Mouse (Mus musculus): ENCODE data around the gene Dph3. TPM values are rescaled to one million over a fixed set of nuclear protein-coding genes. Genes with fewer than 3 reads are reported as not detected.
"Not testable (repeated sequence)": the region's sequence is repeated elsewhere in the genome, so short reads cannot be mapped to it uniquely, and the experiment has no call there.

The Dph3 gene
- total RNA-seq (2021) = 10 to 100 TPM; 35.1 to 37.5 TPM

DNA sequence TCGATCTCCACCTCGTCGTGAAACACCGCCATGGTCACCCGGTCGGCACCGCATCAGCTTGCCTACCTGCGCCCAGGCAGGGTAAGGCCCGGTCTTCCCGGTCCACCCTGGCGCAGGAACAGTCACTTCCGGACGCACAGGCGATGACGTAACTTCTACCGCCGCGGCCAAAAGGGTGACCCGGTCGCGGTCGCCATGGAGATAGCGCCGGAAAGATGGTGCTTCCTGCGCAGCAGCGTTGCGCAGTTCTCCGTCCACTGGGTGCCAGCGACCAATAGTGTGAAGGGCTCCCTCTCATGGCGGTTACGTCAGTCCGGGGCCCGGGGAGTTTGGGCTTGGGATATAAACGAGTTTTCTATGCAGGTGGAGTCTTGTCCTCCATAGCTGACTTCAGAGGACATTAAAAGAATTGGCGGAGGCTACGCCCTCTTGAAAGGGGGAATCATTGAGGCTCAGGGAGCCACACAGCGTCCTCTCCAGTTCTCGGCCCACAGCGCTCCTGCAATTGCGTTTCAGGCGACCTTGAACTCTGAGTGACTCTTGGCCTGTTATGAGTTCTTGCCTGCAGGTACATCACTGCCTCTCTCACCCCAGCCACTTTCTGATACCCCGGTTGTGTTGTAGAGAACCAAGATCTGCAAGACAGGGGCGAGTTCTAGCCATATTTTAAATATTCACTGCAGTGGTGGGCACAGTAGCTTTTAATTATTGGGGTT, at the start of gene Dph3:
Gene Dph3, minus strand, starts transcription at position 244 of the 716 bp plus-strand sequence.
- peak; percentile 99 for DNase-seq

DNA sequence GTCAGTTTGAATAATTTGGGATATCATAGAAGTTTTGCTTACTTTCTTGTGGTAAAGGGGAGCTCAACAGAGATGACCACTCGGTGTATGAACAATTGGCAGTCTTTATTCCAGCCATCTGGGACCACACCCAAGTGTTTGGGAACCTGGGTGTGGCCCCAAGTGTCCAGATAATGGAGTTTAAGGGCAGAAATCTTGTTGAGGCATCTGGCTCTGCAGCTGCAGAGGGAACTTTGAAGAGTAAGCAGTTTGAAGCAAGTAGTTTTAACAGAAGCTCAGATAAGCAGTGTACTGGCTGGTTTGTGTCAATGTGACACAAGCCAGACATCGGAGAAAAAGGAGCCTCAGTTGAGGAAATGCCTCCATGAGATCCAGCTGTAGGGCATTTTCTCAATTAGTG, 48.8 kb upstream of the Dph3 start:
- DNase-seq = no peak

DNA sequence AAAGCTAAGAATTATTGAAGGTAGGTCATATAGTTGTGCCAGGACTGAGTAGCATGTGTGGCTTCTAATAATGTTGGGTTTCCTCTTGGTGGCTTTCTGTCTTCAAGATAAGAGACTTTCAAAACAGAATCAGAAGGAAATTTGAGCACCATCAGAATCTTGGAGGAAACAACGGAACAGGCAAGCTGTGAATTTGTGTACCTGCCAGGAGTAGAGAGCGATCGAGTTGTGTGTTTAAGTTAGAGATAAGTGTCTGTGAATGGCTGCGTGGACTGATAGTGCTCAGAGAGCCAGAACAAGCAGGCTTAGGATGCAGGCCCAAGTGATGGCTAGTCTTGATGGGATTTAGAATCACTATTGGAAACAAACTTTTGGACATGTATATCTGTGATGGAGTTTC, 46.3 kb upstream of the Dph3 start:
- DNase-seq = no peak

GRCm38 (mm10) chr14:32128409-32128808, 42.9 kb upstream of the Dph3 start:
- DNase-seq = no peak

DNA sequence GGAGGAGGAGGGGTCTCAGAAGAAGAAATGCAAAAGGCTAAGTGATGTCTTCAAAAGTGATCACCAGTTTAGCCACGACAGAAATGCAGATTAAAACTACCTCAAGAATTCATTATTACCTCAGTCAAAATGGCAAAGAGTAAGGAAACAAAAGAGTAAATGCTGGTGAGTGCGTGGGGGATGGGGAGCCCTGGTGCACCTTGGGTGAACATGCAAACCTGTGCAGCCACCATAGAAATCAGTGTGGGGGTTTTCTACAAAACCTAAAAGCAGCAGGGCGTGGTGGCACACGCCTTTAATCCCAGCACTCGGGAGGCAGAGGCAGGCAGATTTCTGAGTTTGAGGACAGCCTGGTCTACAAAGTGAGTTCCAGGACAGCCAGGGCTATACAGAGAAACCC, 39.7 kb upstream of the Dph3 start:
- DNase-seq = not testable (repeated sequence)

GRCm38 (mm10) chr14:32124261-32124660, 38.7 kb upstream of the Dph3 start:
- DNase-seq = no peak

GRCm38 (mm10) chr14:32121920-32122315, 36.4 kb upstream of the Dph3 start:
- DNase-seq = no peak

- DNase-seq = no peak
Measured at GRCm38 (mm10) chr14:32120940-32121919, 35.7 kb upstream of the Dph3 start.

GRCm38 (mm10) chr14:32112124-32112523, 26.6 kb upstream of the Dph3 start:
- DNase-seq = not testable (repeated sequence)

- no peak for DNase-seq
Measured at GRCm38 (mm10) chr14:32106911-32107310, 21.4 kb upstream of the Dph3 start.

GRCm38 (mm10) chr14:32105663-32106062, 20.1 kb upstream of the Dph3 start:
- no peak for DNase-seq

DNA sequence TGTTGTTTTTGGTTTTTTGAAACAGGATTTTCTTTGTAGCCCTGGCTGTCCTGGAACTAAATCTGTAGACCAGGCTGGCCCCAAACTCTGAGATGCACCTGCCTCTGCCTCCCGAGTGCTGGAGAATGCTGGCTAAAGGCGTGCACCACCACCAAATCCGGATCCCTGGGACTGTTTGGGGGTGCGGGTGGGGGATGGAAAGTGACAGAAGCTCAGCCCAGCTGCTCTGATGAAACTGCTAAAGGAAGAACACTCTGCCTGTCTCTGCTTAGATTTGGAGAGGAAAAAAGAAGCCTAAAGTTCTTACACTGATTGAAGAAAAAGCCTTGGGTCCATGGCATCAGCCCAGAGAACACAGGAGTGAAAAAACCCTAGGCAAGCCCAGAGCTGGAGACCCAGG, 18.0 kb upstream of the Dph3 start:
- peak; percentile 53 to 55 for DNase-seq

GRCm38 (mm10) chr14:32098951-32099350, 13.4 kb upstream of the Dph3 start:
- DNase-seq = no peak

- no peak for DNase-seq
Measured at GRCm38 (mm10) chr14:32097691-32098090, 12.2 kb upstream of the Dph3 start.

DNA sequence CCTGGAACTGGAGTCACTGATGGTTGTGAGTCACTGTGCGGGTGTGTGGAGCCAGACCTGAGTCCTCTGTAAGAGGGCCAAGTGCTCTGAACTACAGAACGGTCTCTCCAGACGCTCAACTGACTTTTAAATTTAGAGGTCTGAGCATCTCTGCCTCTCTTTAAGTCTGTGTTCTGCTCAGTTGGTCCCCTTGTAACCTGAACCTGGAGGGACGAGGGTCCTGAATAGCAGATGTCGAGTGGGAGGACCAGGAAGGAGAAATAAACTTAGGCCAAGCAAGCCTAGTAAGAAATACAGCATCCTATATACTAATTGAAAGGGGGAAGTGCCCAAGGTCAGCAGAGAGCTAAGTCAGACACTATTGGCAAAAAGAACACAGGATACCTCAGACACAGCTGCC, 11.2 kb upstream of the Dph3 start:
- no peak for DNase-seq

DNA sequence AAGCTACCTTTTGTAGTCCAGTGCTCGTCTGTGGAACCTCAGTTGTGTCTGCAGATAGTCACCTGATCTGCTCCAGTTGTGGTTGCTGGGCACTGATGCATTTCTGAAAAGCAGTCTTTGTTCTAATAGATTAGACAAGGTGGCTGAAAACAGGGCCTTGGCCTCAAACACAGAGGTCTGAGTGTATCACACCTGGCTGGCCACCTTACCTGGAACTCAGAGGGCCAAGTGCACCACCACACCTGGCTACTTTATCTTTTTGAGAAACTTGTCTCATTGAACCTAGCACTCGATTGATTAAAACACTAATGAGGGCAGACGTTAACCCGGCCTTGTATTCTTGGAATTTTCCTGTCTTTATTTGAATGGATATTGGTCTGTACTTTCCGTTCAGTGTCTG, 10.1 kb upstream of the Dph3 start:
- DNase-seq = no peak

- DNase-seq = no peak
Measured at GRCm38 (mm10) chr14:32093500-32094117, 8.1 kb upstream of the Dph3 start.

DNA sequence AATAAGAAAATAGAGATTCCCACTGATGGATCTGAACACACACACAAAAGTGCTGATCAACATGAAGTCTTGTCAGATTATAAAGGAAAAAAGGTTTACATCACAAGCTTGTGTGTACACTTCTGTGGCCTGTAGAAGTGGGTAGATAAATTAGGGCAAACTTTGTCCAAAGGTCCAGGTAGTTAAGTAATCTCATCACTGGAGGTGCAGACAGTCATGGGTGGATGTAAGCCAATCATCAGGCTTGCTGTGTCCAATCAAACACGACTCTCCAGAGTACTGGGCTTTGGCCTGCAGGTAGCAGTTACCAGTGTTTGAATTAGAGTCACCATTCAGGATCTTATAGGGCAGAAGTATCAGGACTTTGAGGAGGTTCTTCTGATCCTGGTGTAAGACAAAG, 7.5 kb upstream of the Dph3 start:
- no peak for DNase-seq

DNA sequence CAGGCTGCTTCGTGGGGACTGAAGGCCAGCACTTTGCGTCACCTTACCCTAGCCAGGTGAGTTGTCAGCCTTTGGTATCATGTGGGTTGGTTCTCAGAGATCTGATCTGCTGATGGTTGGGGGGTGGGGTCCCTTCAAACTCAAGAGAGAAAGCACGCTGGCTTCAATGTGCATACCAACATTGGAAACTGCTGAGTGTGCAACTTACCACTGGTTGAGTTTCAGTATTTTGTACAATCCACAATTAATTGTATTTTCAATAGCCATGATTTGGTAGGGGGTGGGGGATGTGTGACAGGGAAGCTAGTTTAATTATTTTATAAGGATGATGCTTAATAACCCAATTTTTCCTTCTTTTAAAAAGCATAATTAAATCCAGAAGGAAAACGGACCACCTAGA, 6.2 kb upstream of the Dph3 start:
- DNase-seq = no peak

GRCm38 (mm10) chr14:32091124-32091523, 5.6 kb upstream of the Dph3 start:
- no peak for DNase-seq

GRCm38 (mm10) chr14:32087584-32088248, 2.2 kb upstream of the Dph3 start:
- not testable (repeated sequence) for DNase-seq

DNA sequence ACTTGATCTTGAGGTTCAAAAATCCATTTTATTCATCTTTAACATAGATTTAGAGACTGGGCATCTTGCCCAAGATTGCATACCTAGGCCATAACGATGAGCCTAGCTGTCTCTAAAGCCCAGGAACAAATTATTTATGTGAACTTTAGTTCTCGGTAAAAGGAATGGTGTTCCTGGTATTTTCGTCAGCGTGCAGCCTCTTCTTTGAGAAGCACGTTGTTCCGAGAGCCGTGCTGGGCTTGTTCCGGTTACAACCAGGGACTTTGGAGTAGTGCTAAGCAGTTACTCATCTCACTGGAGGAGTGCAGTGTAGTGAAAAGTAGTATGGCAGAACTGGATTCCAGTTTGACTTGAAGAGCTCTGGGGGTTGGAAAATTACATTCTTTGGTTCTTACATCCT, 697 bp upstream of the Dph3 start:
- DNase-seq = no peak
